Mouse (Mus musculus): ENCODE measurements around the gene Cep85l.

DNA sequence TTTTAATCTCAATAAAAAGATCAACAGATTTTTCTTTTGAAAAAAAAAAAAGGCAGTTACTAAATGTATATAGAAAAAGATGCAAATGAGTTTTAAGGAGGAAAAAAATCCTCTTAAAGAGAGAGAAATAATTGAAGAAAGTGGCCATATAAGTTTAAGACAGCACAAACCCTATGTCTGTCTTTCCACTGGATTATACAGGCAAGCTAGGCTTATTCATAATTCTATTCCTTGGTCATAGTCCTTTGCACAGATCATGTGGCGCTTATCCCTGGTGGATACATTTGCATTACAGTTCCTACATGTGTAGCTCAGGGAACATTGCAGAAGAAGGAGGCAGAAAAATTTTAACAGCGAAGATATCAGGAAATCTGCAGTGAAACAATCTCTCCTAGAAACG is 73.1 kb downstream of the Cep85l start:
- TF ChIP-seq POLR2A (IDR thresholded peaks at IDR 0.05; ENCODE audit: extremely low read depth, insufficient read depth, low read length): no peak
- no peak for TF ChIP-seq CTCF (IDR thresholded peaks at IDR 0.05; ENCODE audit: low read depth, low read length)

Data from liver, adult 2 months (tissue).